Mouse (Mus musculus) intestine, embryonic 16.5 days (tissue): ENCODE results near the gene Trp63. TPM values are rescaled to one million over a fixed set of nuclear protein-coding genes. Genes with fewer than 3 reads are reported as not detected.

ENCODE experiments used
- ATAC-seq: fragments of 200-750 bp; cut with Nextera tagmentation; 2 replicates; pipeline ENCODE4 v1.8.0; 2017; ENCODE audit warnings: moderate TSS enrichment, moderate library complexity
- H3K27ac ChIP-seq: fragments of 300-500 bp; sonication (generic); 2 replicates; pipeline ENCODE4 v1.5.1; 2014; ENCODE audit warnings: mild to moderate bottlenecking, low read length
- H3K27me3 ChIP-seq: fragments of 300-500 bp; sonication (generic); replicated peaks from 2 replicates; pipeline ENCODE4 v1.6.1; 2014; ENCODE audit warnings: low read length, control low read depth, mixed read lengths; ENCODE audit not compliant: control insufficient read depth, insufficient read depth
- H3K36me3 ChIP-seq: fragments of 300-500 bp; sonication (generic); 2 replicates; pipeline ENCODE4 v1.6.1; 2014; ENCODE audit warnings: low read length, control low read depth; ENCODE audit not compliant: control insufficient read depth, insufficient read depth
- H3K4me1 ChIP-seq: fragments of 300-500 bp; sonication (generic); 2 replicates; pipeline ENCODE4 v1.6.1; 2014; ENCODE audit warnings: low read length, control low read depth, mixed read lengths; ENCODE audit not compliant: control insufficient read depth, insufficient read depth
- H3K4me2 ChIP-seq: fragments of 300-500 bp; sonication (generic); 2 replicates; pipeline ENCODE4 v1.6.1; 2014; ENCODE audit warnings: low read depth, low read length, control low read depth
- H3K4me3 ChIP-seq: fragments of 300-500 bp; sonication (generic); 2 replicates; pipeline ENCODE4 v1.5.1; 2014; ENCODE audit warnings: mild to moderate bottlenecking, low read length
- H3K9ac ChIP-seq: fragments of 300-500 bp; sonication (generic); 2 replicates; pipeline ENCODE4 v1.6.1; 2014; ENCODE audit warnings: low read depth, low read length
- H3K9me3 ChIP-seq: fragments of 300-500 bp; sonication (generic); 2 replicates; pipeline ENCODE4 v1.6.1; 2016; ENCODE audit warnings: low read length, control low read depth; ENCODE audit not compliant: control insufficient read depth
- WGBS: fragments of 180-500 bp; shearing (Covaris S2); extraction: QIAGEN DNeasy Blood & Tissue Kit; methylation state at CpG from one replicate; pipeline ENCODE4 v1.1.7; 2014; 5-methylcytosine and 5-hydroxymethylcytosine counted together
- polyA plus RNA-seq: library from polyadenylated mRNA; unstranded; fragments of >200 nt; fragmentation: Nextera tagmentation; extraction: Ambion mirVana; gene quantifications from 2 replicates; pipeline ENCODE4 v1.2.1, GENCODE M21; 2015

The Trp63 gene
- polyA plus RNA-seq, 1 experiment from 2014 or later: 0.13 TPM

DNA sequence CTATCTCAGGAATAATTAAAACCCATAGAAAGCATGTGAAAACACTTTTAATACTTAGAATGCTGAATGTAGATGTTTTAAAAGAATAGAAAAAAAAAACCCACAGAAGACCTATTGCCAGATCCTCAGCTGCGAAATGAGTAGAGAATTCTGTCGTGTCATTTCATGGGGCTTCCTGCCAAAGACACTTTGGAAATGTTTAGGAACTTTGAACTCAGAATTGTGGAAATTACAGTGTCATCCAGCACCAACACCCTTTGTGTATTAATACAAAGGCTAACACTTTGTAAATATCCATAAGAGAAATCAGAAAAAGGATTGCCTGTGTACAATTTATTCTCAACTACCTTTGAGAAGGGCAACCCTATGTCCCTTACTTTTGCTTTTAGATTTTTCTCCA lies 216.1 kb downstream of the Trp63 start:
- no peaks in the 10 kb centered on the region for H3K4me1 ChIP-seq
- no peak overlapping the region for H3K27ac ChIP-seq
- 76% methylated on average over 2 of the region's 2 CpGs for WGBS
- ATAC-seq: no peak
- H3K9me3 ChIP-seq: no peaks in the 10 kb centered on the region
- H3K36me3 ChIP-seq: no peaks in the 10 kb centered on the region
- no peak overlapping the region for H3K4me2 ChIP-seq
- no peak overlapping the region for H3K4me3 ChIP-seq
- no peak overlapping the region for H3K9ac ChIP-seq
- H3K27me3 ChIP-seq: no peaks in the 10 kb centered on the region

- Histone ChIP-seq H3K4me2 (no peak overlapping the region), H3K27me3 (no peaks in the 10 kb centered on the region), H3K27ac (no peak overlapping the region), H3K36me3 (no peaks in the 10 kb centered on the region), H3K9ac (no peak overlapping the region), H3K4me3 (no peak overlapping the region), H3K4me1 (no peaks in the 10 kb centered on the region), H3K9me3 (no peaks in the 10 kb centered on the region)
- ATAC-seq: no peak
- 72% methylated on average over 3 of the region's 3 CpGs for WGBS
Observed at GRCm38 (mm10) chr16:25900389-25900908, 216.9 kb downstream of the Trp63 start.

- H3K36me3 ChIP-seq: no peaks in the 10 kb centered on the region
- no peak overlapping the region for H3K9ac ChIP-seq
- no peak overlapping the region for H3K27ac ChIP-seq
- ATAC-seq: no peak
- 59% methylated on average over 1 of the region's 1 CpGs for WGBS
- no peak overlapping the region for H3K4me2 ChIP-seq
- no peaks in the 10 kb centered on the region for H3K4me1 ChIP-seq
- H3K9me3 ChIP-seq: no peaks in the 10 kb centered on the region
- no peaks in the 10 kb centered on the region for H3K27me3 ChIP-seq
- no peak overlapping the region for H3K4me3 ChIP-seq
Observed at GRCm38 (mm10) chr16:25912185-25912584, 228.6 kb downstream of the Trp63 start.

GRCm38 (mm10) chr16:25934181-25934580 lies 250.6 kb downstream of the Trp63 start:
- Histone ChIP-seq H3K4me1 (no peaks in the 10 kb centered on the region), H3K36me3 (no peaks in the 10 kb centered on the region), H3K27me3 (no peaks in the 10 kb centered on the region), H3K4me2 (no peak overlapping the region), H3K9me3 (no peaks in the 10 kb centered on the region), H3K4me3 (no peak overlapping the region), H3K27ac (no peak overlapping the region), H3K9ac (no peak overlapping the region)
- ATAC-seq: no peak
- 76% methylated on average over 2 of the region's 2 CpGs for WGBS
